Mouse (Mus musculus) cerebellum, adult 2 months (tissue): ENCODE measurements around the gene Proca1. TPM values are rescaled to one million over a fixed set of nuclear protein-coding genes. Genes with fewer than 3 reads are reported as not detected.

Experiments
- DNase-seq, 2 experiments: peaks; one replicate each; pipeline ENCODE4 v3.0.0; 2021
- H3K27ac ChIP-seq: fragments of 200-500 bp; 2 replicates; pipeline ENCODE4 v1.5.1; 2012; ENCODE audit warnings: low read length, control low read depth, inconsistent platforms; ENCODE audit not compliant: insufficient read depth
- H3K27me3 ChIP-seq: fragments of 200-500 bp; 2 replicates; pipeline ENCODE4 v1.6.1; 2012; ENCODE audit warnings: inconsistent platforms, mild to moderate bottlenecking, low read length, moderate library complexity; ENCODE audit not compliant: control insufficient read depth, insufficient read depth
- H3K4me1 ChIP-seq: fragments of 200-500 bp; 2 replicates; pipeline ENCODE4 v1.6.1; 2011; ENCODE audit warnings: low read length; ENCODE audit not compliant: control insufficient read depth, insufficient read depth
- H3K4me3 ChIP-seq: fragments of 200-500 bp; replicated peaks from 2 replicates; pipeline ENCODE3; 2011; ENCODE audit warnings: mild to moderate bottlenecking, low read depth, low read length, control low read depth; ENCODE audit not compliant: insufficient read depth
- CTCF ChIP-seq: fragments of 200-500 bp; IDR thresholded peaks from 2 replicates; pipeline ENCODE4 v1.5.1; 2011; ENCODE audit warnings: low read depth, mild to moderate bottlenecking, control low read depth, low read length, moderate library complexity, borderline replicate concordance; ENCODE audit not compliant: insufficient read depth
- POLR2A ChIP-seq: fragments of 200-500 bp; IDR thresholded peaks from 2 replicates; pipeline ENCODE4 v1.6.1; 2011; ENCODE audit warnings: low read length, control low read depth, borderline replicate concordance; ENCODE audit not compliant: insufficient read depth
- WGBS: fragments of 180-500 bp; shearing (Covaris S2); methylation state at CpG from one replicate; pipeline ENCODE4 v1.1.7; 2018; 5-methylcytosine and 5-hydroxymethylcytosine counted together
- polyA plus RNA-seq: library from polyadenylated mRNA; depleted of rRNA; stranded (reverse); fragments of >200 nt; gene quantifications from 2 replicates; pipeline ENCODE4 v1.2.3, GENCODE M21; 2012

The Proca1 gene
- polyA plus RNA-seq, 1 experiment, result 11.7 TPM

- WGBS, result 3% methylated on average over 42 of the region's 42 CpGs
- H3K4me3 ChIP-seq, result peak overlapping the region; percentile 32
- H3K27ac ChIP-seq, result no peak overlapping the region
- no peaks in the 10 kb centered on the region for H3K4me1 ChIP-seq
- peak; percentile 32 to 43 for DNase-seq
- peaks cover 3% of the 10 kb centered on the region; the same call in 1 of the 2 replicates for H3K27me3 ChIP-seq
- no peak for TF ChIP-seq POLR2A
- no peak for TF ChIP-seq CTCF
These were observed 3.8 kb upstream of the Proca1 start for GRCm38 (mm10) chr11:78189234-78190040.

GRCm38 (mm10) chr11:78190041-78190440 is 3.2 kb upstream of the Proca1 start:
- no peak for DNase-seq
- H3K4me3 ChIP-seq, result no peak overlapping the region
- no peak for TF ChIP-seq CTCF
- no peak for TF ChIP-seq POLR2A
- H3K27me3 ChIP-seq, result peaks cover 3% of the 10 kb centered on the region; the same call in 1 of the 2 replicates
- no peaks in the 10 kb centered on the region for H3K4me1 ChIP-seq
- 81% methylated on average over 6 of the region's 6 CpGs for WGBS
- no peak overlapping the region for H3K27ac ChIP-seq

- peak overlapping the region; percentile 50 for H3K4me3 ChIP-seq
These were observed 1.4 kb downstream of the Proca1 start for GRCm38 (mm10) chr11:78194411-78195100.

GRCm38 (mm10) chr11:78195101-78195863 is 2.1 kb downstream of the Proca1 start:
- no peak for DNase-seq
- Histone ChIP-seq H3K27ac (no peak overlapping the region), H3K27me3 (no peaks in the 10 kb centered on the region), H3K4me3 (no peak overlapping the region), H3K4me1 (no peaks in the 10 kb centered on the region)
- TF ChIP-seq CTCF, result no peak
- TF ChIP-seq POLR2A, result no peak
- WGBS, result 60% methylated on average over 23 of the region's 23 CpGs

More at GRCm38 (mm10) chr11:78194411-78195100, 1.4 kb downstream of the Proca1 start:
- Histone ChIP-seq H3K27me3 (no peaks in the 10 kb centered on the region), H3K4me1 (no peaks in the 10 kb centered on the region), H3K27ac (no peak overlapping the region)
- no peak for DNase-seq
- TF ChIP-seq CTCF, result no peak
- TF ChIP-seq POLR2A, result no peak
- 5% methylated on average over 30 of the region's 30 CpGs for WGBS

DNA sequence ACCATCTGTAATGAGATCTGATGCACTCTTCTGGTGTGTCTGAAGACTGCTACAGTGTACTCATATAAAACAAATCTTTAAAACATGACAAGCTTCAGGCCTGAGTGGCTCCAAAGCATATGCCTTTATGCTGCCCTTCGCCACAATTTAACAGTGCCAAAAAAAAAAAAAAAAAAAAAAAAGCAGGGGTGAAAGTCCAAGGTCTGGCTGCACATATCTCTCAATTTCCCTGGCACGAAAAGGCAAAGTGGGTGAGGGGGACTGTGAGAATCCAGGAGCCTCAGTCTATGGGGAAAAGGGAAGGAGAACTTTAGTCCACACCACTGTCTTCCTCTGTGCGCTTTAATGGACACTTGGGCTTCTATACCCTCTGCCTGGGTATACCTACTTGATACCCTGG is 9.2 kb downstream of the Proca1 start:
- no peaks in the 10 kb centered on the region for H3K27me3 ChIP-seq
- H3K4me3 ChIP-seq, result no peak overlapping the region
- no peaks in the 10 kb centered on the region for H3K4me1 ChIP-seq
- WGBS, result 91% methylated on average over 3 of the region's 3 CpGs
- no peak overlapping the region for H3K27ac ChIP-seq
- TF ChIP-seq POLR2A (no peak), CTCF (no peak)
- DNase-seq, result no peak

GRCm38 (mm10) chr11:78204287-78204686 is 11.1 kb downstream of the Proca1 start:
- DNase-seq, result no peak
- Histone ChIP-seq H3K27me3 (no peaks in the 10 kb centered on the region), H3K27ac (peak overlapping the region; percentile 31; the same call in 1 of the 2 replicates), H3K4me1 (no peaks in the 10 kb centered on the region), H3K4me3 (no peak overlapping the region)
- TF ChIP-seq CTCF (no peak), POLR2A (no peak)
- 38% methylated on average over 6 of the region's 6 CpGs for WGBS

GRCm38 (mm10) chr11:78205361-78206206 is 12.4 kb downstream of the Proca1 start:
- H3K4me1 ChIP-seq, result no peaks in the 10 kb centered on the region
- 71% methylated on average over 13 of the region's 13 CpGs for WGBS
- TF ChIP-seq POLR2A, result no peak
- H3K27ac ChIP-seq, result no peak overlapping the region
- H3K4me3 ChIP-seq, result no peak overlapping the region
- no peak for DNase-seq
- H3K27me3 ChIP-seq, result no peaks in the 10 kb centered on the region
